ENCODE assay signal across 8 mouse cellular contexts in genomic region chr17:35868165-35868820, GRCm38 (mm10). TPM values are rescaled to one million over a fixed set of nuclear protein-coding genes. Genes with fewer than 3 reads are reported as not detected.
DNase-seq lines count a peak whose midpoint lies in the region; ATAC-seq and TF ChIP-seq lines count a peak whose summit lies in the region.

No protein-coding gene starts in this region.

- peaks cover 93% of the 10 kb centered on the region for H3K79me2 ChIP-seq in C2C12 (ENCODE audit: control insufficient read depth, insufficient read depth)

- no peaks in the 10 kb centered on the region for H3K9me3 ChIP-seq in ES-E14 (ENCODE audit: control insufficient read depth, insufficient read depth, low read depth, low read length)
- peaks cover 4% of the 10 kb centered on the region; the same call in 1 of the 2 replicates for H3K9me3 ChIP-seq in kidney, embryonic 16.5 days (ENCODE audit: low read length)
- no peaks in the 10 kb centered on the region for H3K9me3 ChIP-seq in stomach, embryonic 15.5 days

- in situ Hi-C loops in ES-E14 (cut with MboI; ENCODE audit: low sequenced_read_pairs in 2 of 2, unreplicated experiment in 2 of 2), result no loop called here

- ATAC-seq in kidney, embryonic 16.5 days (ENCODE audit: low FRiP score, low TSS enrichment), result no peak
- ATAC-seq in stomach, embryonic 15.5 days (ENCODE audit: insufficient read depth, low FRiP score, low read depth), result 0 out of 2 replicates have a peak, but pooled peaks have one; percentile 5
- ATAC-seq in megakaryocyte progenitor cell, adult 5-6 weeks (replicated peaks; ENCODE audit: poor library complexity), result no peak

- peak; percentile 1 for TF ChIP-seq CTCF in C2C12 (IDR thresholded peaks at IDR 0.05; ENCODE audit: control insufficient read depth, insufficient read depth, insufficient read length)

- DNase-seq in ES-E14 (ENCODE audit: low read depth, low spot score), result no peak
- peak; percentile 55 to 68 for DNase-seq in heart, adult 18-20 months
- peak; percentile 68 for DNase-seq in lung, postnatal 36 days
- DNase-seq in retina, postnatal 1 day, result no peak

- peak overlapping the region; percentile 61 for H3ac ChIP-seq in C2C12 (ENCODE audit: control insufficient read depth, insufficient read length, low read depth)

- peaks cover 62% of the 10 kb centered on the region for H3K79me3 ChIP-seq in C2C12 (ENCODE audit: low read depth)

- 28% methylated on average over 16 of the region's 17 CpGs for WGBS in kidney, embryonic 16.5 days
- 25% methylated on average over 17 of the region's 17 CpGs for WGBS in stomach, embryonic 15.5 days

- H3K9ac ChIP-seq in ES-E14 (ENCODE audit: insufficient read depth, low read depth, low read length, poor library complexity, severe bottlenecking), result peak overlapping the region; percentile 81; the same call in 1 of the 2 replicates
- H3K9ac ChIP-seq in kidney, embryonic 16.5 days (replicated peaks; ENCODE audit: low read length), result peak overlapping the region; percentile 85
- H3K9ac ChIP-seq in stomach, embryonic 15.5 days, result peak overlapping the region; percentile 31; the same call in 1 of the 2 replicates

- no peaks in the 10 kb centered on the region for H3K27me3 ChIP-seq in C2C12 (ENCODE audit: control insufficient read depth, insufficient read depth, insufficient read length)
- H3K27me3 ChIP-seq in kidney, embryonic 16.5 days (ENCODE audit: insufficient read depth, low read length), result no peaks in the 10 kb centered on the region
- no peaks in the 10 kb centered on the region for H3K27me3 ChIP-seq in stomach, embryonic 15.5 days (replicated peaks)

- H3K4me2 ChIP-seq in kidney, embryonic 16.5 days (replicated peaks; ENCODE audit: low read depth, low read length), result peak overlapping the region; percentile 83
- H3K4me2 ChIP-seq in stomach, embryonic 15.5 days, result peak overlapping the region; percentile 93

- H3K4me3 ChIP-seq in C2C12 (ENCODE audit: insufficient read depth, poor library complexity, severe bottlenecking) (peak overlapping the region; percentile 92), ES-E14 (ENCODE audit: insufficient read depth in 1 of 2, low read depth in 1 of 2, low read length in 2 of 2, poor library complexity in 1 of 2, severe bottlenecking in 1 of 2) (peak overlapping the region; percentile 56 to 78)
- H3K4me3 ChIP-seq in kidney, embryonic 16.5 days (ENCODE audit: low read length), result peak overlapping the region; percentile 68
- peak overlapping the region; percentile 57 for H3K4me3 ChIP-seq in stomach, embryonic 15.5 days (replicated peaks)

- peaks cover 6 to 14% of the 10 kb centered on the region in 2 experiments; a peak in 2 of 4 replicates for H3K4me1 ChIP-seq in ES-E14 (ENCODE audit: control insufficient read depth in 2 of 2, insufficient read depth in 2 of 2, low read length in 2 of 2, poor library complexity in 1 of 2)
- H3K4me1 ChIP-seq in kidney, embryonic 16.5 days (ENCODE audit: insufficient read depth, low read length), result peaks cover 52% of the 10 kb centered on the region
- H3K4me1 ChIP-seq in stomach, embryonic 15.5 days, result peaks cover 43% of the 10 kb centered on the region

- H3K27ac ChIP-seq in ES-E14 (ENCODE audit: insufficient read depth, low read depth, low read length, poor library complexity, severe bottlenecking), result peak overlapping the region; percentile 82
- H3K27ac ChIP-seq in kidney, embryonic 16.5 days (ENCODE audit: low read length), result peak overlapping the region; percentile 98
- H3K27ac ChIP-seq in stomach, embryonic 15.5 days, result peak overlapping the region; percentile 98

- H3K36me3 ChIP-seq in C2C12 (ENCODE audit: control insufficient read depth, insufficient read depth), result peaks cover 48% of the 10 kb centered on the region
- peaks cover 5% of the 10 kb centered on the region; the same call in 1 of the 2 replicates for H3K36me3 ChIP-seq in ES-E14 (ENCODE audit: control insufficient read depth, insufficient read depth, low read length, poor library complexity, severe bottlenecking)
- 0 out of 2 replicates have a peak, but pooled peaks cover 5% of the 10 kb centered on the region for H3K36me3 ChIP-seq in kidney, embryonic 16.5 days (ENCODE audit: insufficient read depth, low read length)
- no peaks in the 10 kb centered on the region for H3K36me3 ChIP-seq in stomach, embryonic 15.5 days

TF ChIP-seq in C2C12, 6 proteins besides CTCF, POLR2A, EP300 and RAD21:
- TF ChIP-seq MYOG (IDR thresholded peaks at IDR 0.05; ENCODE audit: control insufficient read depth, extremely low read depth, insufficient read length) (no peak), MAX (IDR thresholded peaks at IDR 0.05) (no peak), CEBPB (IDR thresholded peaks at IDR 0.05; ENCODE audit: low read depth) (no peak), MYOD1 (IDR thresholded peaks at IDR 0.05; ENCODE audit: control insufficient read depth, insufficient read length, low read depth) (no peak), FOSL1 (IDR thresholded peaks at IDR 0.05; ENCODE audit: insufficient read depth, low read length, poor library complexity, severe bottlenecking) (no peak), USF1 (IDR thresholded peaks at IDR 0.05; ENCODE audit: low read depth) (no peak)

TF ChIP-seq in ES-E14, 5 proteins besides CTCF, POLR2A, EP300 and RAD21:
- TF ChIP-seq MAFK (IDR thresholded peaks at IDR 0.05; ENCODE audit: insufficient read depth, low read depth, low read length) (no peak), HCFC1 (IDR thresholded peaks at IDR 0.05; ENCODE audit: borderline replicate concordance, insufficient read depth, low read length) (no peak), ZC3H11A (IDR thresholded peaks at IDR 0.05; ENCODE audit: borderline replicate concordance, low read depth, low read length) (no peak), CHD2 (IDR thresholded peaks at IDR 0.05; ENCODE audit: low read depth, low read length) (no peak), ZNF384 (IDR thresholded peaks at IDR 0.05; ENCODE audit: low read depth, low read length) (no peak)

RNA-seq across cellular contexts. Expression of gene Ppp1r18, which starts 2.9 kb away (rescaled TPM):
- polyA plus RNA-seq in C2C12 (2012; fragmentation: generic; extraction: Trizol), result 84.2 TPM
- 23.2 and 29.9 TPM in 2 replicates for total RNA-seq in ES-E14 (2012; rRNA removed)
- total RNA-seq in heart, adult 18-20 months (2021), result 10 to 100 TPM; 15.5 to 15.7 TPM
- 22.2 and 25.2 TPM in 2 replicates for polyA plus RNA-seq in kidney, embryonic 16.5 days (2015; fragmentation: Nextera tagmentation; extraction: Ambion mirVana)
- 17.0 and 18.6 TPM in 2 replicates for polyA plus RNA-seq in stomach, embryonic 15.5 days (2015; fragmentation: Nextera tagmentation; extraction: Ambion mirVana)
- 49.8 and 60.9 TPM in 2 replicates for total RNA-seq in megakaryocyte progenitor cell, adult 5-6 weeks (2015)
- 17.4 and 20.5 TPM in 2 replicates for total RNA-seq in megakaryocyte progenitor cell, adult 5-6 weeks (2017)

RNA-seq across cellular contexts. Expression of gene Nrm, which starts 7.2 kb away (rescaled TPM):
- polyA plus RNA-seq in C2C12 (2012; fragmentation: generic; extraction: Trizol), result 25.5 TPM
- total RNA-seq in ES-E14 (2012; rRNA removed), result 24.7 and 43.0 TPM in 2 replicates
- 1 to 10 TPM; 1.8 to 2.5 TPM for total RNA-seq in heart, adult 18-20 months (2021)
- polyA plus RNA-seq in kidney, embryonic 16.5 days (2015; fragmentation: Nextera tagmentation; extraction: Ambion mirVana), result 63.3 and 67.0 TPM in 2 replicates
- polyA plus RNA-seq in stomach, embryonic 15.5 days (2015; fragmentation: Nextera tagmentation; extraction: Ambion mirVana), result 54.0 and 54.7 TPM in 2 replicates
- total RNA-seq in megakaryocyte progenitor cell, adult 5-6 weeks (2015), result 47.4 and 64.5 TPM in 2 replicates
- total RNA-seq in megakaryocyte progenitor cell, adult 5-6 weeks (2017), result 43.1 and 50.1 TPM in 2 replicates

RNA-seq across cellular contexts. Expression of gene Dhx16, which starts 11.3 kb away (rescaled TPM):
- 42.4 TPM for polyA plus RNA-seq in C2C12 (2012; fragmentation: generic; extraction: Trizol)
- 202 and 391 TPM in 2 replicates for total RNA-seq in ES-E14 (2012; rRNA removed)
- 10 to 100 TPM; 18.3 to 20.4 TPM for total RNA-seq in heart, adult 18-20 months (2021)
- polyA plus RNA-seq in kidney, embryonic 16.5 days (2015; fragmentation: Nextera tagmentation; extraction: Ambion mirVana), result 45.1 and 48.2 TPM in 2 replicates
- polyA plus RNA-seq in stomach, embryonic 15.5 days (2015; fragmentation: Nextera tagmentation; extraction: Ambion mirVana), result 37.8 and 41.4 TPM in 2 replicates
- total RNA-seq in megakaryocyte progenitor cell, adult 5-6 weeks (2015), result 100 and 110 TPM in 2 replicates
- total RNA-seq in megakaryocyte progenitor cell, adult 5-6 weeks (2017), result 78.2 and 82.0 TPM in 2 replicates

RNA-seq across cellular contexts. Expression of gene Mdc1, which starts 27.0 kb away (rescaled TPM):
- 16.6 TPM for polyA plus RNA-seq in C2C12 (2012; fragmentation: generic; extraction: Trizol)
- total RNA-seq in ES-E14 (2012; rRNA removed), result 23.8 and 31.7 TPM in 2 replicates
- 10 to 100 TPM; 13.3 to 17.8 TPM for total RNA-seq in heart, adult 18-20 months (2021)
- polyA plus RNA-seq in kidney, embryonic 16.5 days (2015; fragmentation: Nextera tagmentation; extraction: Ambion mirVana), result 16.3 and 16.7 TPM in 2 replicates
- 15.2 and 19.7 TPM in 2 replicates for polyA plus RNA-seq in stomach, embryonic 15.5 days (2015; fragmentation: Nextera tagmentation; extraction: Ambion mirVana)
- total RNA-seq in megakaryocyte progenitor cell, adult 5-6 weeks (2015), result 77.6 and 77.8 TPM in 2 replicates
- 17.5 and 17.6 TPM in 2 replicates for total RNA-seq in megakaryocyte progenitor cell, adult 5-6 weeks (2017)

RNA-seq across cellular contexts. Expression of gene 2310061I04Rik, which starts 28.9 kb away (rescaled TPM):
- polyA plus RNA-seq in C2C12 (2012; fragmentation: generic; extraction: Trizol), result 36.0 TPM
- 13.6 and 15.8 TPM in 2 replicates for total RNA-seq in ES-E14 (2012; rRNA removed)
- 100 to 1,000 TPM; 101 to 105 TPM for total RNA-seq in heart, adult 18-20 months (2021)
- polyA plus RNA-seq in kidney, embryonic 16.5 days (2015; fragmentation: Nextera tagmentation; extraction: Ambion mirVana), result 33.3 and 36.5 TPM in 2 replicates
- polyA plus RNA-seq in stomach, embryonic 15.5 days (2015; fragmentation: Nextera tagmentation; extraction: Ambion mirVana), result 21.7 and 23.9 TPM in 2 replicates
- total RNA-seq in megakaryocyte progenitor cell, adult 5-6 weeks (2015), result 38.8 and 51.8 TPM in 2 replicates
- 4.5 and 7.5 TPM in 2 replicates for total RNA-seq in megakaryocyte progenitor cell, adult 5-6 weeks (2017)

Comparison
In these comparisons a context has a peak if more than half of its experiments do, and no peak if none do; other contexts are left out.
1. DNase-seq: peak in heart, adult 18-20 months (2 of 2) and lung, postnatal 36 days (single experiment); none in ES-E14 (single experiment) and retina, postnatal 1 day (single experiment).
2. H3K9ac ChIP-seq: peak in every context shown above with its lines; median percentile 85 in kidney, embryonic 16.5 days; 81 in ES-E14; 31 in stomach, embryonic 15.5 days.
3. Peak in every context shown above with its lines, with median percentiles within 50 percentile points of each other: H3K4me3 ChIP-seq and H3K27ac ChIP-seq.